31 mouse cellular contexts compared by ENCODE assay signal in the genomic region with DNA sequence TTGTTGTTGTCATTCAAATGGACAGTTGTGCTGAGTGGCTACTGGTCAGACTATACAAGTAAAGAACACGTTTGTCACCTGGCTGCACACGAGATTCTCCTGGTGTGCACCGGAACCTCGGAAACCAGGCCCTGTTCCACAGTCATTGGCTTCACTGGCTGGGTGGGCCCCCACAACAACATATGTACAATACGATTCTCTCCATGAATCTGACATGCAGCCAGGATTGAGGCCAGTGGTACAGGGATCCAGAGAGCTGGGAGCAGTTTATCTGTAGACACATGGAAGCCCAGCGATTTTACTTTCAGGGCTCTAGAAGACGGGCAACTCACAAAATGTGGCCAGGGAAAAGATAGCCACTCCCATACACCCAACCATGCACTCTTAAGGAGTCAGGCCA. TPM values are rescaled to one million over a fixed set of nuclear protein-coding genes. Genes with fewer than 3 reads are reported as not detected.
DNase-seq lines count a peak whose midpoint lies in the region; ATAC-seq lines count a peak whose summit lies in the region.
"Had no signal": no experiment of that assay in that cellular context is flagged by ENCODE, and none has a peak within 500 bp of the region (broad histone marks: within the 10 kb centered on the region; RNA-seq: fewer than 3 reads in every experiment).

No protein-coding gene starts in this region.

- H3K9me3 ChIP-seq in hindbrain, embryonic 10.5 days = no peaks in the 10 kb centered on the region
- H3K9me3 ChIP-seq in hindbrain, embryonic 14.5 days (ENCODE audit: control insufficient read depth, low read length) = no peaks in the 10 kb centered on the region
- no peaks in the 10 kb centered on the region for H3K9me3 ChIP-seq in liver, embryonic 12.5 days (replicated peaks)
- no peaks in the 10 kb centered on the region for H3K9me3 ChIP-seq in forebrain, embryonic 15.5 days
- H3K9me3 ChIP-seq in liver, embryonic 13.5 days (replicated peaks) = no peaks in the 10 kb centered on the region
- H3K9me3 ChIP-seq: embryonic facial prominence, embryonic 12.5 days; hindbrain, embryonic 12.5 days; limb, embryonic 10.5 days; limb, embryonic 15.5 days; neural tube, embryonic 12.5 days had no signal

- peaks cover 50% of the 10 kb centered on the region for H3K4me1 ChIP-seq in hindbrain, embryonic 10.5 days (replicated peaks)
- H3K4me1 ChIP-seq in hindbrain, embryonic 14.5 days (replicated peaks; ENCODE audit: control insufficient read depth, insufficient read depth, low read length) = peaks cover 5% of the 10 kb centered on the region
- H3K4me1 ChIP-seq in liver, embryonic 12.5 days = peaks cover 44% of the 10 kb centered on the region
- H3K4me1 ChIP-seq in forebrain, embryonic 15.5 days = peaks cover 35% of the 10 kb centered on the region
- peaks cover 39% of the 10 kb centered on the region for H3K4me1 ChIP-seq in liver, embryonic 13.5 days (replicated peaks)
- H3K4me1 ChIP-seq: embryonic facial prominence, embryonic 12.5 days had no signal

- H3K27me3 ChIP-seq in hindbrain, embryonic 10.5 days (ENCODE audit: insufficient read depth, poor library complexity, severe bottlenecking) = no peaks in the 10 kb centered on the region
- no peaks in the 10 kb centered on the region for H3K27me3 ChIP-seq in hindbrain, embryonic 14.5 days (ENCODE audit: control insufficient read depth, insufficient read depth, low read length)
- 0 out of 2 replicates have a peak, but pooled peaks cover 9% of the 10 kb centered on the region for H3K27me3 ChIP-seq in liver, embryonic 12.5 days (replicated peaks)
- no peaks in the 10 kb centered on the region for H3K27me3 ChIP-seq in forebrain, embryonic 15.5 days
- H3K27me3 ChIP-seq in liver, embryonic 13.5 days = no peaks in the 10 kb centered on the region
- H3K27me3 ChIP-seq: embryonic facial prominence, embryonic 12.5 days; hindbrain, embryonic 12.5 days; limb, embryonic 15.5 days; neural tube, embryonic 12.5 days had no signal

- peak overlapping the region; percentile 69; the same call in 1 of the 2 replicates for H3K27ac ChIP-seq in hindbrain, embryonic 10.5 days
- no peak overlapping the region for H3K27ac ChIP-seq in hindbrain, embryonic 14.5 days
- H3K27ac ChIP-seq in liver, embryonic 12.5 days = peak overlapping the region; percentile 76
- peak overlapping the region; percentile 89 for H3K27ac ChIP-seq in forebrain, embryonic 15.5 days (replicated peaks)
- peak overlapping the region; percentile 82 for H3K27ac ChIP-seq in liver, embryonic 13.5 days
- H3K27ac ChIP-seq: embryonic facial prominence, embryonic 12.5 days; hindbrain, embryonic 12.5 days; limb, embryonic 10.5 days; limb, embryonic 15.5 days; neural tube, embryonic 12.5 days; stomach, postnatal 0 days had no signal

- no peaks in the 10 kb centered on the region for H3K36me3 ChIP-seq in hindbrain, embryonic 10.5 days
- H3K36me3 ChIP-seq in hindbrain, embryonic 14.5 days (replicated peaks; ENCODE audit: control insufficient read depth, insufficient read depth) = no peaks in the 10 kb centered on the region
- no peaks in the 10 kb centered on the region for H3K36me3 ChIP-seq in liver, embryonic 12.5 days
- no peaks in the 10 kb centered on the region for H3K36me3 ChIP-seq in forebrain, embryonic 15.5 days
- no peaks in the 10 kb centered on the region for H3K36me3 ChIP-seq in liver, embryonic 13.5 days
- H3K36me3 ChIP-seq: embryonic facial prominence, embryonic 12.5 days; hindbrain, embryonic 12.5 days; limb, embryonic 10.5 days; limb, embryonic 15.5 days; neural tube, embryonic 12.5 days had no signal

- DNase-seq in hindbrain, embryonic 10.5 days (ENCODE audit: low spot score) = no peak
- no peak for DNase-seq in hindbrain, embryonic 14.5 days (ENCODE audit: low spot score)
- no peak for DNase-seq in liver
- no peak for DNase-seq in liver, embryonic 13.5 days
- DNase-seq in natural killer cell, adult 2 months (ENCODE audit: low spot score in 2 of 2) = no peak
- DNase-seq: adrenal gland, postnatal 25 days; B cell, adult 2 months; cerebellum, adult 18-20 months; gastrocnemius, postnatal 10 days; heart, postnatal 14 days; kidney, adult 2 months; kidney, postnatal 36 days; lung, adult 18-20 months; lung, postnatal 4 days; right cerebral cortex, adult 18-20 months; right cerebral cortex, postnatal 4 days; thymus, adult 18-20 months; thymus, postnatal 25 days had no signal

- H3K4me3 ChIP-seq in hindbrain, embryonic 10.5 days = no peak overlapping the region
- no peak overlapping the region for H3K4me3 ChIP-seq in hindbrain, embryonic 14.5 days (replicated peaks; ENCODE audit: low read length)
- no peak overlapping the region for H3K4me3 ChIP-seq in liver, embryonic 12.5 days
- no peak overlapping the region for H3K4me3 ChIP-seq in forebrain, embryonic 15.5 days
- H3K4me3 ChIP-seq in liver, embryonic 13.5 days (replicated peaks) = no peak overlapping the region
- H3K4me3 ChIP-seq: embryonic facial prominence, embryonic 12.5 days; hindbrain, embryonic 12.5 days; limb, embryonic 10.5 days; limb, embryonic 15.5 days; neural tube, embryonic 12.5 days had no signal

- ATAC-seq in hindbrain, embryonic 14.5 days (ENCODE audit: low FRiP score) = no peak
- ATAC-seq in liver, embryonic 12.5 days = no peak
- ATAC-seq in forebrain, embryonic 15.5 days (replicated peaks) = no peak
- ATAC-seq in liver, embryonic 13.5 days (ENCODE audit: low read depth) = no peak
- ATAC-seq: lung, postnatal 0 days had no signal

- 88% methylated on average over 7 of the region's 7 CpGs for WGBS in hindbrain, embryonic 10.5 days
- 74% methylated on average over 7 of the region's 7 CpGs for WGBS in hindbrain, embryonic 14.5 days
- 55% methylated on average over 7 of the region's 7 CpGs for WGBS in liver, embryonic 12.5 days (ENCODE audit: insufficient replicate concordance)
- 56% methylated on average over 7 of the region's 7 CpGs for whole genome bisulfite sequencing in forebrain, embryonic 15.5 days
- 56% methylated on average over 7 of the region's 7 CpGs for WGBS in liver, embryonic 13.5 days (ENCODE audit: insufficient replicate concordance)

- no peak overlapping the region for H3K4me2 ChIP-seq in hindbrain, embryonic 14.5 days (replicated peaks)
- H3K4me2 ChIP-seq in liver, embryonic 12.5 days = no peak overlapping the region
- no peak overlapping the region for H3K4me2 ChIP-seq in forebrain, embryonic 15.5 days (replicated peaks)
- H3K4me2 ChIP-seq in liver, embryonic 13.5 days = no peak overlapping the region
- H3K4me2 ChIP-seq: embryonic facial prominence, embryonic 12.5 days; hindbrain, embryonic 12.5 days; limb, embryonic 15.5 days; neural tube, embryonic 12.5 days had no signal

- H3K9ac ChIP-seq in hindbrain, embryonic 14.5 days = no peak overlapping the region
- H3K9ac ChIP-seq in liver, embryonic 12.5 days = no peak overlapping the region
- no peak overlapping the region for H3K9ac ChIP-seq in forebrain, embryonic 15.5 days (replicated peaks)
- H3K9ac ChIP-seq in liver, embryonic 13.5 days = no peak overlapping the region
- H3K9ac ChIP-seq: embryonic facial prominence, embryonic 12.5 days; hindbrain, embryonic 12.5 days; limb, embryonic 15.5 days; neural tube, embryonic 12.5 days had no signal

RNA-seq across cellular contexts. Expression of a gene that starts 27.5 kb away (rescaled TPM):
- 6.6 and 15.5 TPM in 2 replicates for polyA plus RNA-seq in hindbrain, embryonic 10.5 days (2016; fragmentation: Nextera tagmentation; extraction: Ambion mirVana)
- 49.4 and 51.7 TPM in 2 replicates for polyA plus RNA-seq in hindbrain, embryonic 14.5 days (2014; fragmentation: Nextera tagmentation; extraction: Ambion mirVana)
- polyA plus RNA-seq in liver, embryonic 12.5 days (2016; fragmentation: Nextera tagmentation; extraction: Ambion mirVana) = 2.9 and 3.6 TPM in 2 replicates
- polyA plus RNA-seq in forebrain, embryonic 15.5 days (2015; fragmentation: Nextera tagmentation; extraction: Ambion mirVana) = 71.9 and 75.0 TPM in 2 replicates
- polyA plus RNA-seq in liver, embryonic 13.5 days (2015; fragmentation: Nextera tagmentation; extraction: Ambion mirVana) = 1.1 and 1.2 TPM in 2 replicates

RNA-seq across cellular contexts. Expression of a gene that starts 51.1 kb away (rescaled TPM):
- polyA plus RNA-seq in hindbrain, embryonic 10.5 days (2016; fragmentation: Nextera tagmentation; extraction: Ambion mirVana) = 0.07 and 0.47 TPM in 2 replicates
- polyA plus RNA-seq in hindbrain, embryonic 14.5 days (2014; fragmentation: Nextera tagmentation; extraction: Ambion mirVana) = 0.13 and 0.17 TPM in 2 replicates
- 0.08 and 0.20 TPM in 2 replicates for polyA plus RNA-seq in liver, embryonic 12.5 days (2016; fragmentation: Nextera tagmentation; extraction: Ambion mirVana)
- polyA plus RNA-seq in forebrain, embryonic 15.5 days (2015; fragmentation: Nextera tagmentation; extraction: Ambion mirVana) = 0.47 and 0.54 TPM in 2 replicates
- 0.09 and 0.10 TPM in 2 replicates for polyA plus RNA-seq in liver, embryonic 13.5 days (2015; fragmentation: Nextera tagmentation; extraction: Ambion mirVana)
- polyA plus RNA-seq: midbrain, embryonic 14.5 days; stomach, postnatal 0 days had no signal

RNA-seq across cellular contexts. Expression of a gene that starts 53.1 kb away (rescaled TPM):
- not detected in 2 replicates for polyA plus RNA-seq in hindbrain, embryonic 10.5 days (2016; fragmentation: Nextera tagmentation; extraction: Ambion mirVana)
- not detected in 2 replicates for polyA plus RNA-seq in hindbrain, embryonic 14.5 days (2014; fragmentation: Nextera tagmentation; extraction: Ambion mirVana)
- not detected in 2 replicates for polyA plus RNA-seq in liver, embryonic 12.5 days (2016; fragmentation: Nextera tagmentation; extraction: Ambion mirVana)
- 0.60 TPM in 1 of 2 replicates, not detected in the other for polyA plus RNA-seq in forebrain, embryonic 15.5 days (2015; fragmentation: Nextera tagmentation; extraction: Ambion mirVana)
- not detected in 2 replicates for polyA plus RNA-seq in liver, embryonic 13.5 days (2015; fragmentation: Nextera tagmentation; extraction: Ambion mirVana)
- polyA plus RNA-seq: heart, embryonic 14.5 days; hindbrain, embryonic 12.5 days; kidney, adult 2 months; kidney, embryonic 16.5 days; limb, embryonic 10.5 days; limb, embryonic 15.5 days; lung, postnatal 0 days; midbrain, embryonic 14.5 days; neural tube, embryonic 12.5 days; spleen, adult 2 months had no signal
